9 mouse cellular contexts compared by ENCODE assay signal in the genomic region with DNA sequence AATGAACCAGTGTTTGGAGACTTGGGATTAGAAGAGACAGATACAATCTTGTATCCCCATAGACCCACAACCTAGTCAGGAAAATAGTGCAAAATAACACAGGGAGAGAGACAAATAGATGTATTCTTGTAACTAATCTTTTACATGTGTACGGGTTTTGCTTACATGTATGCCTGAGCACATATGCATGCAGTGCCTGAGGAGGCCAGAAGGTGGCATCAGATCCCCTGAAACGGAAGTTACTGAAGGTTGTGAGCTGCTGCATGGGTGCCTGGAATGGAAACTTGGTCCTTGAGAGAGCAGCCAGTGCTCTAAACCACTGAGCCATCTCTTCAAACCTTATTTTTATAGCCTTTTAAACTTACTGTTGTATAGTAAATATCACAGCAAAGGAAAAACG. TPM values are rescaled to one million over a fixed set of nuclear protein-coding genes. Genes with fewer than 3 reads are reported as not detected.
DNase-seq lines count a peak whose midpoint lies in the region; ATAC-seq and TF ChIP-seq lines count a peak whose summit lies in the region.
"Had no signal": no experiment of that assay in that cellular context is flagged by ENCODE, and none has a peak within 500 bp of the region (broad histone marks: within the 10 kb centered on the region; RNA-seq: fewer than 3 reads in every experiment).

No protein-coding gene starts in this region.

- no peaks in the 10 kb centered on the region for H3K9me3 ChIP-seq in lung, embryonic 14.5 days (ENCODE audit: low read depth, low read length)

- peak; percentile 60 for TF ChIP-seq CTCF in lung, embryonic 14.5 days (IDR thresholded peaks at IDR 0.05; ENCODE audit: low read depth)

- H3K27ac ChIP-seq in lung, embryonic 14.5 days (ENCODE audit: low read depth): no peak overlapping the region

- no peak overlapping the region for H3K9ac ChIP-seq in lung, embryonic 14.5 days

- DNase-seq in embryo, embryonic 10 days (ENCODE audit: low spot score): peak; percentile 45
- no peak for DNase-seq in embryo, embryonic 9.5 days (ENCODE audit: extremely low spot score)
- DNase-seq in lung, embryonic 14.5 days: peak; percentile 63
- no peak for DNase-seq in lung, postnatal 25 days (ENCODE audit: low spot score)
- peak; percentile 32 for DNase-seq in embryo, embryonic 10.5 days (ENCODE audit: low spot score)
- no peak for DNase-seq in adrenal gland, adult 2 months
- DNase-seq in left cerebral cortex, postnatal 25 days (ENCODE audit: low spot score in 2 of 2): no peak

- no peak for ATAC-seq in lung, embryonic 14.5 days (ENCODE audit: insufficient read depth)
- peak; percentile 44; the same call in 1 of the 2 replicates for ATAC-seq in neutrophil, adult 5-6 weeks (ENCODE audit: extremely low read depth, insufficient number of reproducible peaks, low FRiP score, poor library complexity, severe bottlenecking)
- ATAC-seq: intestine, embryonic 16.5 days had no signal

- H3K36me3 ChIP-seq in lung, embryonic 14.5 days (ENCODE audit: insufficient read depth): peaks cover 43% of the 10 kb centered on the region

- WGBS in lung, embryonic 14.5 days: 79% methylated on average over 3 of the region's 3 CpGs

- no peaks in the 10 kb centered on the region for H3K4me1 ChIP-seq in lung, embryonic 14.5 days (ENCODE audit: insufficient read depth)

- no peak overlapping the region for H3K4me3 ChIP-seq in lung, embryonic 14.5 days (ENCODE audit: low read depth, low read length)

- no peaks in the 10 kb centered on the region for H3K27me3 ChIP-seq in lung, embryonic 14.5 days (ENCODE audit: insufficient read depth, low read length)

- no peak overlapping the region for H3K4me2 ChIP-seq in lung, embryonic 14.5 days

- intact Hi-C loops in left cerebral cortex, postnatal 25 days (cut with DNase I): no loop called here

RNA-seq across cellular contexts. Expression of a gene that starts 12.6 kb away (rescaled TPM):
- 16.5 and 17.5 TPM in 2 replicates for polyA plus RNA-seq in lung, embryonic 14.5 days (2014; fragmentation: Nextera tagmentation; extraction: Ambion mirVana)
- total RNA-seq in neutrophil, adult 5-6 weeks (2017): 1.4 and 4.2 TPM in 2 replicates
- 10 to 100 TPM in 1 of 2 experiments, 1 to 10 TPM in 1; 7.5 to 13.4 TPM for total RNA-seq in adrenal gland, adult 2 months (2021)
- polyA plus RNA-seq in adrenal gland, adult 2 months (2012; rRNA removed): 4.7 and 5.6 TPM in 2 replicates
- 10 to 100 TPM; 65.7 to 74.0 TPM for total RNA-seq in left cerebral cortex, postnatal 25 days (2021)

RNA-seq across cellular contexts. Expression of a gene that starts 22.5 kb away (rescaled TPM):
- 22.6 and 28.5 TPM in 2 replicates for polyA plus RNA-seq in lung, embryonic 14.5 days (2014; fragmentation: Nextera tagmentation; extraction: Ambion mirVana)
- total RNA-seq in neutrophil, adult 5-6 weeks (2017): 14.5 and 17.3 TPM in 2 replicates
- 10 to 100 TPM; 15.1 to 19.0 TPM for total RNA-seq in adrenal gland, adult 2 months (2021)
- polyA plus RNA-seq in adrenal gland, adult 2 months (2012; rRNA removed): 15.9 and 16.7 TPM in 2 replicates
- 10 to 100 TPM; 17.8 to 22.1 TPM for total RNA-seq in left cerebral cortex, postnatal 25 days (2021)

RNA-seq across cellular contexts. Expression of a gene that starts 30.3 kb away (rescaled TPM):
- 0.17 and 0.23 TPM in 2 replicates for polyA plus RNA-seq in lung, embryonic 14.5 days (2014; fragmentation: Nextera tagmentation; extraction: Ambion mirVana)
- 0.12 TPM in 1 of 2 replicates, not detected in the other for total RNA-seq in neutrophil, adult 5-6 weeks (2017)
- total RNA-seq in adrenal gland, adult 2 months (2021): under 1 TPM; 0.07 to 0.12 TPM
- polyA plus RNA-seq in adrenal gland, adult 2 months (2012; rRNA removed): 0.16 and 0.28 TPM in 2 replicates
- total RNA-seq in left cerebral cortex, postnatal 25 days (2021): under 1 TPM; 0.14 to 0.27 TPM

RNA-seq across cellular contexts. Expression of a gene that starts 51.2 kb away (rescaled TPM):
- polyA plus RNA-seq in lung, embryonic 14.5 days (2014; fragmentation: Nextera tagmentation; extraction: Ambion mirVana): 25.7 and 28.2 TPM in 2 replicates
- total RNA-seq in neutrophil, adult 5-6 weeks (2017): 9.0 and 15.2 TPM in 2 replicates
- total RNA-seq in adrenal gland, adult 2 months (2021): 10 to 100 TPM; 22.5 to 27.3 TPM
- 84.8 and 107 TPM in 2 replicates for polyA plus RNA-seq in adrenal gland, adult 2 months (2012; rRNA removed)
- total RNA-seq in left cerebral cortex, postnatal 25 days (2021): 10 to 100 TPM; 10.9 to 11.3 TPM

Comparison
In these comparisons a context has a peak if more than half of its experiments do, and no peak if none do; other contexts are left out.
1. DNase-seq: peak in embryo, embryonic 10 days (single experiment), lung, embryonic 14.5 days (single experiment) and embryo, embryonic 10.5 days (single experiment); none in embryo, embryonic 9.5 days (single experiment), lung, postnatal 25 days (single experiment), adrenal gland, adult 2 months (single experiment) and left cerebral cortex, postnatal 25 days (0 of 2).
2. RNA of a gene that starts 12.6 kb away (total RNA-seq): 65.7 to 74.0 TPM in left cerebral cortex, postnatal 25 days; 7.5 to 13.4 TPM in adrenal gland, adult 2 months and 1.4 to 4.2 TPM in neutrophil, adult 5-6 weeks; every median in the first group is over 4 times any median in the second.